Mouse (Mus musculus) G1E-ER4 (cell line): ENCODE measurements around the gene Tspan4. TPM values are rescaled to one million over a fixed set of nuclear protein-coding genes. Genes with fewer than 3 reads are reported as not detected.

Source experiments
- GATA1 ChIP-seq: IDR thresholded peaks from one replicate; pipeline ENCODE4 v1.8.0; 2012; ENCODE audit warnings: low read length, inconsistent platforms
- polyA plus RNA-seq: library from polyadenylated mRNA; stranded (reverse); fragments of >175 nt; gene quantifications from 2 replicates; pipeline ENCODE4 v1.2.3, GENCODE M21; 2012

Gene Tspan4
- polyA plus RNA-seq, 1 experiment = 26.7 TPM

DNA sequence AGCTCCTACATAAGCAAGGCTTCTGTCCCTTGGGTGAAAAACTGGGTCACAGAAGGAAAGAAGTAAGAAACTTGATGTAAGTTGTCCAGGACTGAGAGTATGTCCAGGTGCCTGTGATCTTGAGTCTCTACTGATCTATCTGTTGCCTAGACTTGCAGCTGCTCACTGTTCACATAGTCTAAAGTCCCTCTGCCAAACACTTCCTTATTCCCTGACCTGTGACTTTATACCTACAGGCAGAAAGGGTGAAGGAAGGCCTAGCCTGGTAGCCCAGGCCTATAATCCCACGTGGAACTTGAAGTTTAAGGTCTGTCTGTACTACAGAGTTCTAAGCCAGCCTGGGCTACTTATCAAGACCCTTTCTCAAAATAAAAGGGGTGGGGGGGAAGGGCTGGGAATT lies 60.5 kb downstream of the Tspan4 start:
- no peak for TF ChIP-seq GATA1

DNA sequence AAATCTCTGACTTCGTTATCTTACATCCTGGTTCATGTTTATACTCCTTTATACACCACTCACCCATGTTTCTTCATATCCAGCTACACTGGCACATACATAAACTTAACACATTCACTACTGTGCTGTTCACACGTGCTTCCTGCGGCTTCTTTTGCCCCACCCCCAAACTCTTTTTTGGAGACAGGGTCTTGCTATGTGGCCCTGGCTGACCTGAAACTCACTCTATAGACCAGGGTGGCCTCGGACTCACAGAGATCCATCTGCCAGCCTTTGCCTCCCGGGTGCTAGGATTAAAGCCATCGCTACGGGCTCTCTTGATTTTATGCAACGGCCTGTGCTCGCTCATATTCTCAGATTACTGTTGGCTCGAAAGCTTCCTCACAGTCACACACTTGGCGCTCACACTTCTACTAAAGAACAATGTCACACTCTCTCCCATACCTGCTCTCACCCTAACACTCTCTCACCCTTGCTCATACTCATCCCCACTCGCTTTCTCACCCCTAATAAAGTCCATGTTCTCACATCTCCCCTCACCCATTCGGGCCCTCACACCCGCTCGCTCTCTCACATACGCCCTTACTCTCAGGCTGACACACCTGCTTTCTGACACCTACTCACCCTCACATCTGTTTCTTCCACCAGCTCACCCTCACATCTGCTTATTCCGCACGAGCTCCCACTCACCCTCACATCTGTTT lies 64.0 kb downstream of the Tspan4 start:
- no peak for TF ChIP-seq GATA1

DNA sequence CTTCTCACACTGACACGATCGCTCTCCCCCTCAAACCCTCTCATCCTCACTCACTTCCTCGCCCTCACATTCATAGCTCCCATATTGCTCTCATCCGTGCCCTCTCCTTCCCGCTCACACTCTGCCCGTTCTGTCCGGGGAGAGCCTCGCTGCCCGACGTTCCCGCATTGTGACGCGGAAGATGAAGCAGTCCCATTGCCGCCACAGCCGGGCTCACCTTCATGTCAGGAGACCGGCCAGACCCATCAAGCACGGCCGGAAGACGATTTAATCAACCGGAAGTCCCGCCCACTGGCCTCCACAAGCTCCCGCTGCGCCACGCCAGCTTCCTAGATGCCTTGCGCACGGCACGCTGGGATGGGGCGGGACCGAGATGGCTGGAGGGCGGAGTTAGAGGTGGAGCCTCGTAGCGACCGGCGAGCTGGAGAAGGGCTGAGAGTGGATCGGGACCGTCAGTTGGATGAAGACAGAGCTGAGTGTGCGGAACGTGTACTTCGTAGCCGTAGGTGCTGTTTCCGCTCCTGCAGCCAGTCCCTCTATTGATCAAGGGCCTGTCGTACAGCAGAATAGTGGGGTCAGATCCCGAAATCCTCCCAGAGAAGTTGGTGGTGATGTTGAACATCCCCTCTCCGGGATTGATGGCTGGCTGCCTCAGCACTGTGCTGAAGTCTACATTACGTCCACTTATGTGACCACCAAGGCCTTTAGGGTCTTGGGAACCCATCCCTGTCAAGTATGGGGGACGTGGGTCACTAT lies 64.7 kb downstream of the Tspan4 start, which contains the start of gene Chid1:
Gene Chid1, minus strand, starts transcription at position 302 of the 756 bp plus-strand sequence.
- TF ChIP-seq GATA1 = no peak

DNA sequence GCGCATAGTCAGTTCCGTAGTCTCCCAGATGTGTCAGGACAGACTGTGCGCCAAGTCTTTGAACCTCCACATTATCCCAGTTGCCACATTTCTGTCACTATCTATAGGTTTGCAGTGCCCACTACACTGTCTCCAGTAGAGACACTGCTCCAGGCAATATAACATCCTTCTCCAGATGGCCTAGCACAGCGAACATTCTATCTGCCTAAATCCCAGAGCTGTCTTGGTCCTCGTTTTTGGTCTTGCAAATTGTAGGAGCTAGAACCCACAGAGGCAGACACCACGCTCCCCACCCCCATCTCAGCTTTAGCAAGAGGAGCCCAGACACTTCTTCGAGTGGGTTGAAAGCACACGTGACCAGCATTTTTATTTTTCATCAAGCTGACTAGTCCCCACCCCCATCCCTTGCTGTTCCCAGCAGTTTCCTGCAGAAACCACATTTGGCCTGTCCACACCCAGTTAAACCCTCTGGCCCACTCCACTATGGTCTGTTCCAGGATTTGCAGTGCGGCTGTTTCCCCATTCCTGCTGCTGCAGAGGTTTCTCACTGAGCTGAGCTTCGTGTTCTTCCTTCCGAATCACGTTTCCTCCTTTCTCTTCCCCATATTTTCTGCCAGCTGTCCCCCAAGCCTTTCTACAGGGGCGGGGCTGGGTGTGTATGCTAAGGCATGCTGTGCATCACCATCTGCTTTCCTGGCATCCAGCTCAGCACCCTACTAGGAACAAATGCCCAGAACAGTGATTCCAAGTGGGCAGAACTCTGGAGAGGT lies 65.5 kb downstream of the Tspan4 start:
- TF ChIP-seq GATA1 = no peak

DNA sequence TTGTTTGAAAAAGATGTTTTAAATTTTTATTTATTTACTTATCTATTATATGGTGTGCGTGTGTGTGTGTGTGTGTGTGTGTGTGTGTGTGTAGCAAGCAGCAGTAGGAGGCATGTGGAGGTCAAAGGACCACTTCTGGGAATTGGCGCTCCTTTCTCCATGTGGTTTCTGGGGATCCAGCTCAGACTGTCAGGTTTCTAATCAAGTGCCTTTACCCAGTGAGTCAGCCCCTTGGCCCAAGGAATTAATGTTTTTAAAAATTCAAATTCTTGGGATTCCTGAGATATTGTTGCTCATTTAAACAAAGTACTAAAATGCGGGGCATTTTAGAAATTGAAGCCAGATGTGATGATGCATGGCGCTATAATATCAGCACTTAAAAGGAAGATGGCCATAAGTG lies 66.6 kb downstream of the Tspan4 start:
- no peak for TF ChIP-seq GATA1

DNA sequence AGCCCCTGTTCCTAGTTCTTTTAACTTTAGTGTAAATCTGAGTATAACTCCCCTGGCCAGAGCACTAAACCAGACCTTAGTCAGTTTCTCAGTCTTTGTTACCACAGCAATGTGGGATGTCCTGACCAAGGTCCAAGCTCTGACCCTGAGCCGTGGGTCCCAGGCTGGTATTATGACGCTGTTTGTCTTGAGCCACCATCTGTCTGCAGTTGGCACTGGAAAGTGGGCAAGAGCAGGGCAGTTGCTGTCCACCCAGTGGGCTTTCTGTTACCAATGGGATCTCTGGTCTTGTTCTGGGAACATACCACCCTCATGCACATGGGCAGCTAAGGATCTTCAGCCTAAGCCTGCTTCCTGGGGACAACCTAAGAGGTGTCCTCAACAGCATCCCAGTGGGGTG lies 67.5 kb downstream of the Tspan4 start:
- no peak for TF ChIP-seq GATA1

Other genes with a start within 250 kb of the Tspan4 start
- gene Phrf1, start 246.5 kb upstream of the Tspan4 start, polyA plus RNA-seq = 132 and 133 TPM in 2 replicates
- gene Irf7, start 208.8 kb upstream of the Tspan4 start, polyA plus RNA-seq = 24.4 and 30.7 TPM in 2 replicates
- gene Cdhr5, start 198.5 kb upstream of the Tspan4 start, polyA plus RNA-seq = not detected in 2 replicates
- not detected in 2 replicates for gene Sct, start 196.1 kb upstream of the Tspan4 start, polyA plus RNA-seq
- 0.03 TPM in 1 of 2 replicates, not detected in the other for gene Drd4, start 183.2 kb upstream of the Tspan4 start, polyA plus RNA-seq
- gene Deaf1, start 147.6 kb upstream of the Tspan4 start, polyA plus RNA-seq = 72.4 and 106 TPM in 2 replicates
- 8.7 and 9.3 TPM in 2 replicates for gene Tmem80, start 147.5 kb upstream of the Tspan4 start, polyA plus RNA-seq
- not detected in 2 replicates for gene Eps8l2, start 136.4 kb upstream of the Tspan4 start, polyA plus RNA-seq
- gene Taldo1, start 83.0 kb upstream of the Tspan4 start, polyA plus RNA-seq = 96.8 and 412 TPM in 2 replicates
- gene Gatd1, start 61.1 kb upstream of the Tspan4 start, polyA plus RNA-seq = 16.2 and 16.7 TPM in 2 replicates
- gene Cend1, start 45.7 kb upstream of the Tspan4 start, polyA plus RNA-seq = not detected in 2 replicates
- 66.0 and 68.6 TPM in 2 replicates for gene Slc25a22, start 37.3 kb upstream of the Tspan4 start, polyA plus RNA-seq
- 39.0 and 55.7 TPM in 2 replicates for gene Pidd1, start 31.2 kb upstream of the Tspan4 start, polyA plus RNA-seq
- gene Rplp2, start 27.9 kb upstream of the Tspan4 start, polyA plus RNA-seq = 3,328 and 6,963 TPM in 2 replicates
- 61.7 and 77.3 TPM in 2 replicates for gene Pnpla2, start 20.0 kb upstream of the Tspan4 start, polyA plus RNA-seq
- 0.09 TPM in 1 of 2 replicates, not detected in the other for gene Cracr2b, start 14.1 kb upstream of the Tspan4 start, polyA plus RNA-seq
- gene Cd151, start 7.8 kb upstream of the Tspan4 start, polyA plus RNA-seq = 15.2 and 30.8 TPM in 2 replicates
- 88.8 and 114 TPM in 2 replicates for gene Polr2l, start 108 bp upstream of the Tspan4 start, polyA plus RNA-seq
- 14.6 and 17.4 TPM in 2 replicates for gene Chid1, start 64.6 kb downstream of the Tspan4 start, polyA plus RNA-seq
- gene Ap2a2, start 86.9 kb downstream of the Tspan4 start, polyA plus RNA-seq = not detected in 2 replicates
- gene Muc6, start 180.1 kb downstream of the Tspan4 start, polyA plus RNA-seq = 0.84 and 1.0 TPM in 2 replicates
- gene Muc2, start 215.1 kb downstream of the Tspan4 start, polyA plus RNA-seq = not detected in 2 replicates